Mouse (Mus musculus): ENCODE results near the gene Pnpla7. TPM values are rescaled to one million over a fixed set of nuclear protein-coding genes. Genes with fewer than 3 reads are reported as not detected.
"Not testable (repeated sequence)": the region's sequence is repeated elsewhere in the genome, so short reads cannot be mapped to it uniquely, and the experiment has no call there.

The Pnpla7 gene
- total and polyA plus RNA-seq, 2 experiments from 2014 or later = 4.1 to 7.6 TPM

DNA sequence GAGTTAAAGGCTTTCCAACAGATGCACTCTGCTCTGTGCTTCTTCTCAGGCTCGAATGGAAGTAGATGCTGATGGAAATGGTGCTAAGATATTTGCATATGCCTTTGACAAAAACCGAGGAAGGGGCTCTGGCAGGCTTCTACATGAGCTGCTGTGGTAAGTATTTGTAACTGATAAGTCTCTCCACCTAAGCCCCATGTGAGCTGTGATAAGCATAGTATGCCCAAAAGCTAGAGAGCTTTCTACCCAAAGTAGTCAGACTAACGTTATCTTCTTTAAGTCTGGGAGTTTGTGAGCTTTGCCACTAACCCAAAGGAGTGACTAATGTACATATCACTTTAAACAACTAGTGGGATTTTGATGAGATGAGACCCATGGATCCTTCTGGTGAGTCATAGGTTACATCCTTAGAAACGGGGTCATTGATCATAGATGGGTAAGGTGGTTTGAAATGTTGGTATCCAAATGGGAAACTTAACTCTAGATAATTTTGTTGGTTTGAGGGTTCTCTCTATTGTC lies 23.2 kb upstream of the Pnpla7 start:
- TF ChIP-seq CTCF (IDR thresholded peaks at IDR 0.05; ENCODE audit: low read depth) = no peak
- Histone ChIP-seq H3K4me1 (ENCODE audit: insufficient read depth, low read length) (peaks cover 6% of the 10 kb centered on the region; the same call in 1 of the 2 replicates), H3K36me3 (ENCODE audit: insufficient read depth, low read length) (peaks cover 31% of the 10 kb centered on the region), H3K27ac (no peak overlapping the region), H3K9ac (replicated peaks; ENCODE audit: low read length) (no peak overlapping the region), H3K4me2 (ENCODE audit: low read depth, low read length) (no peak overlapping the region), H3K27me3 (ENCODE audit: insufficient read depth, low read length) (no peaks in the 10 kb centered on the region), H3K9me3 (ENCODE audit: low read length) (no peaks in the 10 kb centered on the region), H3K4me3 (ENCODE audit: low read length) (no peak overlapping the region)
- WGBS = 88% methylated on average over 4 of the region's 4 CpGs
- ATAC-seq (no peak), DNase-seq (ENCODE audit: low spot score) (no peak)

DNA sequence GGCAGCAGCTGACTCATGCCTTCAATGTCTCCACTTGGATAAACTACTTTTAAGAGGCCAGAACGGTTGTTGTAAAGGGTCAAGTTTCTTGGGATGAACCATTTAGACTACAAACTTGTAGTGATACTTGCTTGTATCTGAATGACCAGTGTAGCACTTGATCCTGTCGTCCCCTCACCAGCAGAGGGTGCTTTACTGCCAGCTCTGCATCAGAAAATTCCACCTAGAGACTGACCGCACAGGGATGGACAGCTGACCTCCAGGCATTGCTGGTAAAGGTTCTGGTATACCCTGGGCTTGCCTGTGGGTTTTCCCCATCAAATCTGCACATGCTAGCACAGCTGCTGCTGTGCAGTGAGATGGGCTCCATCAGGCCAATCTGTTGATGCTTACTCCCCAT lies 14.9 kb upstream of the Pnpla7 start:
- 29% methylated on average over 3 of the region's 3 CpGs for WGBS
- no peaks in the 10 kb centered on the region for H3K27me3 ChIP-seq (ENCODE audit: insufficient read depth, low read length)
- peak; percentile 59 for DNase-seq (ENCODE audit: low spot score)
- H3K27ac ChIP-seq = no peak overlapping the region
- no peak for ATAC-seq
- H3K36me3 ChIP-seq (ENCODE audit: insufficient read depth, low read length) = peaks cover 35% of the 10 kb centered on the region
- H3K9me3 ChIP-seq (ENCODE audit: low read length) = no peaks in the 10 kb centered on the region
- peak; percentile 75 for TF ChIP-seq CTCF (IDR thresholded peaks at IDR 0.05; ENCODE audit: low read depth)
- H3K4me1 ChIP-seq (ENCODE audit: insufficient read depth, low read length) = peaks cover 7% of the 10 kb centered on the region; the same call in 1 of the 2 replicates
- H3K4me3 ChIP-seq (ENCODE audit: low read length) = no peak overlapping the region
- H3K9ac ChIP-seq (replicated peaks; ENCODE audit: low read length) = no peak overlapping the region
- H3K4me2 ChIP-seq (ENCODE audit: low read depth, low read length) = no peak overlapping the region

DNA sequence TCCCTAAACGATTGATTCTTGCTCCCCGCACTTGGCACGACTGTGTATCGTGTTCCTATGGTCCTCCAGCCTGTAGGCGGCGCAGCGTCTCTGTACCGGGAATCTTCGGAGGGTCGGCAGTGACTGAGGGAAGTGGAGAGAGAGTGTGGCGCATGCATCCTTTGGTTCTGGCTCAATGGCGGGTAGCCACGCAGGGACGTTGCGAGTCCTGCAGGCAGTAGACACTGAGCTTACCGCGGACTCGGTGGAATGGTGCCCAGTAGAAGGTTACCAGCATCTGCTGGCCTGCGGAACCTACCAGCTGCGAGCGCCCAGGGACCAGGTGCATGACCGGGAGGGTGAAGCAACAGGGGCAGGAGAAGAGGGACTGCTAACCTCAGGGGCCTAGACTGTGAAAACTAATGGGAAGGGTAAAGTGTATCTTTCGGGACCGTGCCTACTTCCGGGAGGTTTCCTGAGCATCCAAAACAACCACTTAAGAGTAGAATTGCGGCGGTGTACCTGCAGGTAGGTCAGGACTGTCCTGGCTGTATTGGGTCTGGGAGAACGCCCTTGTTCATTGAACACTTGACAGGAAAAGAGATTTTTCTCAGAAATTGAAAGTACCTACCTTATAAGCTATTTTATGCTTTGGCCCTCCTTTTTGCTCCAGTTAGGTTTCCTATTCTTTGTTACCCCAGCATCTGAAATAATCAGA lies 13.4 kb upstream of the Pnpla7 start, which contains the start of gene Dph7:
Gene Dph7 (plus strand): TSS at position 97 of the 697 bp plus-strand sequence.
- H3K36me3 ChIP-seq (ENCODE audit: insufficient read depth, low read length) = peaks cover 38% of the 10 kb centered on the region
- peak within 1 kb of the TSS; percentile 70 for H3K27ac ChIP-seq
- H3K9me3 ChIP-seq (ENCODE audit: low read length) = no peaks in the 10 kb centered on the region
- peak within 1 kb of the TSS; percentile 80 for H3K9ac ChIP-seq (replicated peaks; ENCODE audit: low read length)
- peak; percentile 98 for TF ChIP-seq CTCF (IDR thresholded peaks at IDR 0.05; ENCODE audit: low read depth)
- H3K4me1 ChIP-seq (ENCODE audit: insufficient read depth, low read length) = peaks cover 7% of the 10 kb centered on the region; the same call in 1 of the 2 replicates
- peak; percentile 95 for DNase-seq (ENCODE audit: low spot score)
- ATAC-seq = peak; percentile 92
- 1% methylated on average over 28 of the region's 28 CpGs for WGBS
- H3K4me2 ChIP-seq (ENCODE audit: low read depth, low read length) = peak within 1 kb of the TSS; percentile 74
- peak within 1 kb of the TSS; percentile 72 for H3K4me3 ChIP-seq (ENCODE audit: low read length)
- H3K27me3 ChIP-seq (ENCODE audit: insufficient read depth, low read length) = no peaks in the 10 kb centered on the region

DNA sequence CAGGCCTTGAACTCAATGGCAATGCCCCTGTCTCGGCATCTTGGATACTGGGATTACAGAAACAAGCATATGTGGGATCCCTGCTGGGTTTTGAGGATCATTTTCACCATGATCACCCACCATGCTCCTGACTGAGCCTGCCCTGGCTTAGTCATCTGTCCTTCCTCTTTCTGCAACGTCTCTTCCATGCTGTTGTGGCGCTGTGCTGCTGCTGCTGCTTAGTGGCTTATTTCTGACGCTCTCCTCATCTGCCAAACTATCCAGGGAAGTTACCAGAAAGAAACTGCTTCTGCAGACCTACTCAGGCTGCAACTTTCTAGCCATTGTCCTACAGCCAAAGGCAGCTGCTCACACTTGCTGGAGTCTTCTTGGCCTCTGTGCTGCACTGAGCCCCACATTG lies 5.4 kb upstream of the Pnpla7 start:
- Histone ChIP-seq H3K27ac (no peak overlapping the region), H3K4me2 (ENCODE audit: low read depth, low read length) (no peak overlapping the region), H3K27me3 (ENCODE audit: insufficient read depth, low read length) (no peaks in the 10 kb centered on the region), H3K4me3 (ENCODE audit: low read length) (no peak overlapping the region), H3K4me1 (ENCODE audit: insufficient read depth, low read length) (peaks cover 5% of the 10 kb centered on the region), H3K9ac (replicated peaks; ENCODE audit: low read length) (no peak overlapping the region), H3K9me3 (ENCODE audit: low read length) (no peaks in the 10 kb centered on the region), H3K36me3 (ENCODE audit: insufficient read depth, low read length) (peaks cover 38% of the 10 kb centered on the region)
- TF ChIP-seq CTCF (IDR thresholded peaks at IDR 0.05; ENCODE audit: low read depth) = no peak
- no peak for ATAC-seq
- DNase-seq (ENCODE audit: low spot score) = no peak
- 81% methylated on average over 4 of the region's 4 CpGs for WGBS

DNA sequence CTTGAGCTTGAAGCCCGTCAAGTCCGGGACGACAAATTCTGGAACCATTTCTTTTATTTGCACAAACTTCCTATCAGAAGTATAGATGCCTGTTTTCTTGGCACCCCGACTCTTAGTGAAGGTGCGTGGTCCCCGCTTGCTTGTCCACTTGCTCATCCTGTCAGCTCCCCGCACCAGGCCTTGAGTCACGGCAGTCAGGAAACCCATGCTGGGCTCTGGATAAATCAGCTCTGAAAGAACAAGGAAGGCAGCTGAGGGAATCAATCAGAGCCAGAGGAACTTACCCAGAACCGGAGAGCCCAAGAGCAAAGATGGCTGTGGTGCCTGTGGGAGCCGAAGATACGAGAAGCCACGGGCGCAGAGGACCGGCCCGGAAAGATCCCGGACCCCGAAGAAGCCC lies 1.4 kb upstream of the Pnpla7 start:
- H3K9me3 ChIP-seq (ENCODE audit: low read length); H3K27me3 ChIP-seq (ENCODE audit: insufficient read depth, low read length); DNase-seq (ENCODE audit: low spot score); ATAC-seq: not testable (repeated sequence)
- 1% methylated on average over 17 of the region's 17 CpGs for WGBS
- peaks cover 14% of the 10 kb centered on the region for H3K4me1 ChIP-seq (ENCODE audit: insufficient read depth, low read length)
- H3K27ac ChIP-seq = peak overlapping the region; percentile 90
- H3K4me3 ChIP-seq (ENCODE audit: low read length) = peak overlapping the region; percentile 84
- H3K36me3 ChIP-seq (ENCODE audit: insufficient read depth, low read length) = peaks cover 21% of the 10 kb centered on the region
- peak overlapping the region; percentile 91 for H3K4me2 ChIP-seq (ENCODE audit: low read depth, low read length)
- peak overlapping the region; percentile 75 for H3K9ac ChIP-seq (replicated peaks; ENCODE audit: low read length)

DNA sequence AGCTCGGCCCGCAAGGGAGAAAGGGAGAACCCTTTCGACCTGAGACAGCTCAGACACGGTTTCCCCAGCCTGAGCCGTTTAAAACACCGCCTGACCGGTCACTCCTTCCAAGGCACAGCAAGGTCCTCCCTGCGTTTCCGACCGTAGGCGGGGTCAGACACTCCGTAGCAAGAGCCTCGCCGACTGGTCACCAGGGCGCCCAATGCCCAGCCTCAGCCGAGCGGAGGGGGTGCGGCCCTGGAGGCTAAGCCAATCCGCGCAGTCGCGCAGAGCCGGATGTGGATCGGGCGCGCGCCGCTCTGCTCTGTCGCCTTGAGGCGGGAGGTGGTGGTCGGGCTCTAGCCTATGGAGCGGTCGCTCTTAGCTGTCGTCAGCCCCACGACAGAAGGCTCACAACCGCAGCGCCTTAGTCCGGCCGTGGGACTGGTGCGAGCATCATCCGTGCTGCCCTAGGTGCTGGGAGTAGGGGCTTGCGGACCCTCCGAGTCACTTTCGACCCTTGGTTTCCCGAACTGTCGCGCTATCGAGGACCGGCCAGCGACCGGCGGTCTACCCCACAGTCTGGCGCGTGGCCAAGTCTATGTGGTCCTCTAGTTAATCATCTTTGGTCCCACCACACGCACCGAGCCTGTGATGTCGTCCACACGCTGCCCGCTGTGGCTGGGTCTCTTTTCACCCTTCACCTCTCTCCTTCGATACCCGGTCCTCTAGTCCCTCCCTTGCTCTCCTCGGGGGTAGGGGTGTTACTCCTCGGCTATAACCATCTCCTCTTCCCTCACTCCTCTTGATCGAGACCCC lies 728 bp upstream of the Pnpla7 start, which contains the start of gene Mrpl41:
Gene Mrpl41 (minus strand): TSS at position 193 of the 798 bp plus-strand sequence.
- peaks cover 14% of the 10 kb centered on the region for H3K4me1 ChIP-seq (ENCODE audit: insufficient read depth, low read length)
- no peak for TF ChIP-seq CTCF (IDR thresholded peaks at IDR 0.05; ENCODE audit: low read depth)
- peak; percentile 99 for ATAC-seq
- under 1% methylated on average over 63 of the region's 64 CpGs for WGBS
- peak within 1 kb of the TSS; percentile 91 for H3K4me2 ChIP-seq (ENCODE audit: low read depth, low read length)
- H3K36me3 ChIP-seq (ENCODE audit: insufficient read depth, low read length) = peaks cover 16% of the 10 kb centered on the region; the same call in 1 of the 2 replicates
- H3K9me3 ChIP-seq (ENCODE audit: low read length) = no peaks in the 10 kb centered on the region
- H3K27me3 ChIP-seq (ENCODE audit: insufficient read depth, low read length) = no peaks in the 10 kb centered on the region
- peak within 1 kb of the TSS; percentile 75 for H3K9ac ChIP-seq (replicated peaks; ENCODE audit: low read length)
- H3K4me3 ChIP-seq (ENCODE audit: low read length) = peak within 1 kb of the TSS; percentile 84
- H3K27ac ChIP-seq = peak within 1 kb of the TSS; percentile 90
- peak; percentile 99 for DNase-seq (ENCODE audit: low spot score)

Measured in hindbrain, postnatal 0 days (tissue).